Mouse (Mus musculus) intestine, embryonic 14.5 days (tissue): ENCODE data around the gene Fars2. TPM values are rescaled to one million over a fixed set of nuclear protein-coding genes. Genes with fewer than 3 reads are reported as not detected.

Source experiments
- ATAC-seq: fragments of 200-750 bp; cut with Nextera tagmentation; replicated peaks from 2 replicates; pipeline ENCODE4 v1.8.0; 2017; ENCODE audit warnings: low read depth, moderate number of reproducible peaks, moderate TSS enrichment, moderate library complexity; ENCODE audit not compliant: low FRiP score, low TSS enrichment
- DNase-seq: peaks from one replicate; pipeline ENCODE4 v3.0.0-alpha.2; 2018; ENCODE audit warnings: low spot score
- H3K27ac ChIP-seq: fragments of 300-500 bp; sonication (generic); 2 replicates; pipeline ENCODE4 v1.5.1; 2014; ENCODE audit warnings: low read depth, mild to moderate bottlenecking, control low read depth
- H3K27me3 ChIP-seq: fragments of 300-500 bp; sonication (generic); replicated peaks from 2 replicates; pipeline ENCODE4 v1.6.1; 2014; ENCODE audit warnings: low read length, control low read depth; ENCODE audit not compliant: control insufficient read depth, insufficient read depth
- H3K36me3 ChIP-seq: fragments of 300-500 bp; sonication (generic); 2 replicates; pipeline ENCODE4 v1.6.1; 2014; ENCODE audit warnings: low read length, control low read depth; ENCODE audit not compliant: control insufficient read depth, insufficient read depth
- H3K4me1 ChIP-seq: fragments of 300-500 bp; sonication (generic); replicated peaks from 2 replicates; pipeline ENCODE4 v1.6.1; 2014; ENCODE audit warnings: low read length, control low read depth, mixed read lengths; ENCODE audit not compliant: control insufficient read depth, insufficient read depth
- H3K4me2 ChIP-seq: fragments of 300-500 bp; sonication (generic); 2 replicates; pipeline ENCODE4 v1.6.1; 2014; ENCODE audit warnings: low read length
- H3K4me3 ChIP-seq: fragments of 300-500 bp; sonication (generic); 2 replicates; pipeline ENCODE4 v1.5.1; 2014; ENCODE audit warnings: low read depth, low read length, control low read depth, mixed read lengths
- H3K9ac ChIP-seq: fragments of 300-500 bp; sonication (generic); 2 replicates; pipeline ENCODE4 v1.6.1; 2014; ENCODE audit warnings: mild to moderate bottlenecking, low read length
- H3K9me3 ChIP-seq: fragments of 300-500 bp; sonication (generic); 2 replicates; pipeline ENCODE4 v1.6.1; 2016; ENCODE audit warnings: low read length, control low read depth; ENCODE audit not compliant: control insufficient read depth
- WGBS: fragments of 180-500 bp; shearing (Covaris S2); extraction: QIAGEN DNeasy Blood & Tissue Kit; methylation state at CpG from one replicate; pipeline ENCODE4 v1.1.7; 2014; 5-methylcytosine and 5-hydroxymethylcytosine counted together
- polyA plus RNA-seq: library from polyadenylated mRNA; unstranded; fragments of >200 nt; fragmentation: Nextera tagmentation; extraction: Ambion mirVana; gene quantifications from 2 replicates; pipeline ENCODE4 v1.2.1, GENCODE M21; 2014

The Fars2 gene
- polyA plus RNA-seq, 1 experiment from 2014 or later: 37.6 TPM

DNA sequence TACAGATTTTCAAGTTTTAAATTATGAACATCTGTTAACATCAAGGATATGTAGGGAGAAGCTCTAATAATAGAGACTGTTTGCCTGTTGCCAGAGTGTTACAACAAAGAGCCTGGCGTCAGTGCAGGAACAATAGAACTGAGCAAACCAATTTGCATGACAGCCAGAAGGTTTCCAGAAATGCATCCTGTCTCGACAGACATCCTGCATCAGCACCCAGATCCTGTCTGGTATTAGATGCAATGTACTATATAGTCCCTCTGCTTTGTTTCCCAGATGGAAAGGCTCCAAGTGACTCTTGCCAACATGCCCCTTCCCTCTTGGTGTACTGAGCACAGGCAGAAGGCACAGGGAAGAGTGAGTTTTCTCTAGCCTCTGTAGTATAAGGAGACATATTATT, 649.6 kb downstream of the Fars2 start:
- no peaks in the 10 kb centered on the region for H3K36me3 ChIP-seq
- H3K4me3 ChIP-seq: no peak overlapping the region
- no peak overlapping the region for H3K9ac ChIP-seq
- 63% methylated on average over 2 of the region's 2 CpGs for WGBS
- DNase-seq: no peak
- H3K27me3 ChIP-seq: no peaks in the 10 kb centered on the region
- H3K9me3 ChIP-seq: no peaks in the 10 kb centered on the region
- ATAC-seq: no peak
- H3K4me1 ChIP-seq: no peaks in the 10 kb centered on the region
- no peak overlapping the region for H3K27ac ChIP-seq
- H3K4me2 ChIP-seq: no peak overlapping the region

Other genes starting within 250 kb of the Fars2 start
- gene Rpp40, start 211.1 kb upstream of the Fars2 start, polyA plus RNA-seq: 29.1 and 33.6 TPM in 2 replicates
- gene Ppp1r3g, start 158.6 kb upstream of the Fars2 start, polyA plus RNA-seq: 0.96 and 1.6 TPM in 2 replicates
- 27.4 and 28.5 TPM in 2 replicates for gene Lyrm4, start 114 bp downstream of the Fars2 start, polyA plus RNA-seq